Mouse (Mus musculus): ENCODE measurements around the gene Rgs6.

The Rgs6 gene

DNA sequence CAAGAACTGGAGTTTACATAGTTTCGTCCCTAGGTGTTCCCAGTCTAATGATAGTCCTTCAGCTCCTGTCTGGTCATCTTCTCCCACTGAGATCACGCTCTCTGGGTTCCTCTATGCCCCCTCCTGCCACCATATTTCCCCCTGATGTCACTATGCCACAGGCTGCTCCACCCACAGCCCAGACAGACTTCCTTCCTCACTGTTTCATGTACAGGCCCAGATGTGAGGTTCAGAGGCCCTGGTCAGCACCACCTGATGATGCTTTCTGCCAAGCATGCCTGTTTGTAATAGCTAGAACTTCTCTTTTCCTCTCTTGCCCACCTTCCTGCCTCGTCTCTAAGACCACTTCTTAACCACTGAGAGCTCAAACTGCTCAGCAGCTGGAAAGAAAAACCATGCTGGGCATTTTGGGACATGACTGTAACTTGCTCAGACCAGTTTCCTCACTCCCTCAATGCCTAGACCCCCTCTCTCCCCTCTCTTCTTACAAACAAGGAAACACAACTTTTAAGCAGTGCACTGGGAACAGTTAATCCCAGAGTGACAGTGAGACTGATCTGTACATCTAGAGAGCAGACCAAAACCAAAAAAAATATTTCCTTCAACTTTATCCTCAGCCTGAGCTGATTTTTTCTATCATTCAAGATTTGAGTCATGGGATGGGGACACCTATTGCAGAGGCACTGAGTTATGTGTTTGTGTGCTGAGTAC, 446.9 kb downstream of the Rgs6 start:
- DNase-seq (ENCODE audit: low spot score in 2 of 2), result no peak

GRCm38 (mm10) chr12:83037798-83038560, 449.9 kb downstream of the Rgs6 start:
- peak; percentile 84 to 87 for DNase-seq (ENCODE audit: low spot score in 2 of 2)

- no peak for DNase-seq (ENCODE audit: low spot score in 2 of 2)
Measured at GRCm38 (mm10) chr12:83038779-83039178, 450.7 kb downstream of the Rgs6 start.

GRCm38 (mm10) chr12:83039859-83040258, 451.8 kb downstream of the Rgs6 start:
- DNase-seq (ENCODE audit: low spot score in 2 of 2), result peak; percentile 57 to 67

DNA sequence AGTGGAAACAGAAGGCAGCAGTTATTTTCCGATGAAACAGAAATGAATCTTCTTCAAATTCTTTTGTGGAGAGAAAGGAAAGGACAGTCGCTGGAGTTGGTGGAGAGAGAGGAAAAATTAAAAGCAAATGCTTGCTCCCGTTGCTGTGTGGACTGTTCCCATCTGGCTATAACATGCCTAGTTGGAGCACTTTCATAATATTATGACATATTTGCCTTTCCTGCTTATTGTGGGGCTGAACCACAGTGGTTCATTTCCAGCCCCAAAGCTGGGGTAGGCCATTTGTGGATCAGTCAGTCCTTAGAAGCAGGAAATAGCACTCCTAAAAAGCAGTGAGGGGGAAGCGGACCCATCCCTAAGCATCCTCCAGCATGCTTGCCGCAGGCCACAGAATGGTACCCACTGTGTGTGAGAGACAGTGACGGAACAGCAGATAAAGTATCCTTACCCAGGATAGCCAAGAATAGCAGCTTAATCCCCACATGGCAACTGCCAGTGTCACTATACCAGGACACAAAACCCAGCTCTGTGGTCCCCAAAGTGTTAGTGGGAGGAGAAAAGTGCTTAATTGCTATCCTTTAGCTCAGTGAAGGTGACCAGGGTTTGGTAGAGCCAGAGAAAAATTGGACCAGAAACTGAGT, 456.0 kb downstream of the Rgs6 start:
- no peak for DNase-seq (ENCODE audit: low spot score in 2 of 2)

- peak; percentile 27 to 42 for DNase-seq (ENCODE audit: low spot score in 2 of 2)
Measured at GRCm38 (mm10) chr12:83044621-83044990, 456.5 kb downstream of the Rgs6 start.

GRCm38 (mm10) chr12:83045001-83045531, 457.0 kb downstream of the Rgs6 start:
- peak; percentile 44 to 54 for DNase-seq (ENCODE audit: low spot score in 2 of 2)

GRCm38 (mm10) chr12:83046734-83047133, 458.6 kb downstream of the Rgs6 start:
- DNase-seq (ENCODE audit: low spot score in 2 of 2), result peak in 1 of 2 experiments; percentile 42

GRCm38 (mm10) chr12:83047710-83048109, 459.6 kb downstream of the Rgs6 start:
- no peak for DNase-seq (ENCODE audit: low spot score in 2 of 2)

GRCm38 (mm10) chr12:83050514-83050913, 462.4 kb downstream of the Rgs6 start:
- DNase-seq (ENCODE audit: low spot score in 2 of 2), result no peak

DNA sequence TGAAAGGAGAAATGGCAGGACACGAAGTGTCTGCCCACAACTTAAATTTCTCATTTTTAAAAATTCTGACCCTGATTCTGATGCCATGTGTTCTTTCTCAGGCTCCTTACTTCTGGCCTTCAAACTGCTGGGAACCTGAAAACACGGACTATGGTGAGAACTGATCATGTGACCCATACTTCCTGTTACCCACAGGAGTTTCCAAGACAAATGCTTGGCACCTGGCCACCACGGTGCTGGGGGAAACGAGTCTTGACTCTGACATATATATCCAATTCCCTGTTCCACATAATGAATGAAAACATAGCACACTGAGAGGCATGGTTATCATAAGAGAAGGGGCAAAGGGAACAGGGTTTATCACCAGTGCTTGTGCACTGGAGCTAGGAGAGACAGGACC, 464.3 kb downstream of the Rgs6 start:
- no peak for DNase-seq (ENCODE audit: low spot score in 2 of 2)

DNA sequence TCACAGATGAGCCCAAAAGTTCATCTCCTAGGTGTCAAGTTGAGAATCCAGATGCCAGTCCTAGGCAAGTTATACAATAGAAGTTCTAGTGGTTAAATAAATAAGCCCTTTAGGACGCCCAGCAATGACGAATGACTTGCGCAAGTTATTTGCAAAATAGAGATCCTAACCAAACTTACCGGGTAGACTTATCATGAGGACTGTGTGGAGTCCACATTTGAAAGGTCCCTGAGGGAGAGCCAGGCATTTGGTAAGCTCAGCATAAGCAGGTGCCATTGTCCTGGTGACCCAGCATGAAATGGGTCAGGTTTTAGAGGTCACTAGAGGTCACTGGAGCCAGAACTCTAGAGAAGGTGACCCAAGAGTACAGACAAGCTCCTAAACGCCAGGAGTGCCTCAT, 467.6 kb downstream of the Rgs6 start:
- no peak for DNase-seq (ENCODE audit: low spot score in 2 of 2)

GRCm38 (mm10) chr12:83066426-83066825, 478.3 kb downstream of the Rgs6 start:
- no peak for DNase-seq (ENCODE audit: low spot score in 2 of 2)

GRCm38 (mm10) chr12:83070848-83071247, 482.8 kb downstream of the Rgs6 start:
- no peak for DNase-seq (ENCODE audit: low spot score in 2 of 2)

- no peak for DNase-seq (ENCODE audit: low spot score in 2 of 2)
Measured at GRCm38 (mm10) chr12:83072181-83072887, 484.2 kb downstream of the Rgs6 start.

GRCm38 (mm10) chr12:83072951-83073878, 485.1 kb downstream of the Rgs6 start:
- no peak for DNase-seq (ENCODE audit: low spot score in 2 of 2)

DNA sequence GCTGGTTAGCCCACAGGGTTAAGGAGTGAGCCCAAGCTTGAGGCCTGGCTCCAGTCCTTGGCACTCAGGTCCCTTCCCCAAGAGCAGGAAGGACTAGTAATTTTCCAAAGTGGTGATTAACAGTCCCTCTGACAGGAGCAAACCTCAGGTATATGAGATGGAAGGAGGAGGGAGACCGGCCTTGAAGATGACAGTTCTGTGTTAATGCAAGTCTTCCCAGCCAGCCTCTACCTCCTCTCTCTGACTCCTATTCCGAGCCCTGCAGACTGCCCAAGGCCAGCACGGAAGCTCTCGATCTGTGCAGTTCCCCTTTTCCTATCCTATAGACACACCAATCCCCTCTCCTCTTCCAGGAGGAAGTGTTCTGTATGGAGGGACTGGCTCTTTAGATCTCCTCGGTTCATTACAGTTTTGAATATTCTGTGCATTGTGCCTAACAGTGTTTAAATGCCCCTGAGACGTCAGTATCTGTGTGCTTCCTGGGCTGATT, 485.8 kb downstream of the Rgs6 start:
- no peak for DNase-seq (ENCODE audit: low spot score in 2 of 2)

DNA sequence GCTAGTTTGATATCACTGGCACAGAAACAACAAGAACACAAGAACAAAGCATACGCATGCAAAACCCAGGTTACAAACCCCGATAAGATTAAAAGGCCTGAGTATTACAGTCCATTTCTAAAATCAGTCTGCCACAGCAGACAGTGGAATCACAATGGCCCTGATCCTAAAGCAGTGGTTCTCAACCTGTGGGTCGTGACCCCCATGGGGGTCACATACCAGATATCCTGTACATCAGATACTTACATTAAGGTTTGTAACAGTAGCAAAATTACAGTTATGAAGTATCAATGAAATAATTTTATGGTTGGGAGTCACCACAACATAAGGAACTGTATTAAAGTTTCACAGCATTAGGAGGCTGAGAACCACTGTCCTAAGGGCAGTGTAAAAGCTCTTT, 488.1 kb downstream of the Rgs6 start:
- no peak for DNase-seq (ENCODE audit: low spot score in 2 of 2)

DNA sequence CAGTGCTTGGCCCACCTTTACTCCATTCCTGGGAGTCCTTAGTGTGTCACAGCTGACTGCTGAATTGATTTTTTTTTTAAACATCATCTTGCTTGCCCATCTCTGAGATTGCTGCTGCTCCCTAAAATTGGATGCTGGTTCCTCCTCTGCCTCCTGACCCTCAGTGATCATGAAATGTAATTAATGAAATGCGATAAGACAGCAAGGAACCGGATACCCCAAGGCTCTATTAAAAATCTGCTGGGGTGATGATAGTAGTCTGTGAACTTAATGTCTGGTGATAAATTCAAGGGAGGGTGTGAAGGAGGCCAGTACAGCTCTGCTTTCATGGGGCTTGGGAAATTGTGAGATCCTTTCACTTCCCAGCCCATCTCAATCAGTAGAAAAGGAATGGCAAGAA, 489.4 kb downstream of the Rgs6 start:
- DNase-seq (ENCODE audit: low spot score in 2 of 2), result no peak

DNA sequence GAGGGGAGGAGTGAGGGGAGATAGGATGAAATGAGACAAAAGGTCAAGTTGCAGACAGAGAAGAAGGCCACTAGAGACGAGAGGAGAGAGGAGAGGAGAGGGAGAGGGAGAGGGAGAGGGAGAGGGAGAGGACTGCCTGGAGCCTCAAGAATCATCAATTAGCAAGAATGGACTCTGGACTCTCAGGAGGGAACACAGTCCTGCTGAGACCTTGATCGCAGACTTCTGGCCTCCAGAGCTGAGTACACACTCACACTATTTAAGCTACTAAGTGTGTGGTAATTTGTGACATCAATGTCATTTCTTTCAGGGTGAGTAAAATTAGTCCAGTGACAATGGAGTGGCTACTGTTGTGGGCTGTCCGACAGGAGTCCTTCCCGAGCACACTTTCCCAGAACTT, 495.3 kb downstream of the Rgs6 start:
- no peak for DNase-seq (ENCODE audit: low spot score in 2 of 2)

DNA sequence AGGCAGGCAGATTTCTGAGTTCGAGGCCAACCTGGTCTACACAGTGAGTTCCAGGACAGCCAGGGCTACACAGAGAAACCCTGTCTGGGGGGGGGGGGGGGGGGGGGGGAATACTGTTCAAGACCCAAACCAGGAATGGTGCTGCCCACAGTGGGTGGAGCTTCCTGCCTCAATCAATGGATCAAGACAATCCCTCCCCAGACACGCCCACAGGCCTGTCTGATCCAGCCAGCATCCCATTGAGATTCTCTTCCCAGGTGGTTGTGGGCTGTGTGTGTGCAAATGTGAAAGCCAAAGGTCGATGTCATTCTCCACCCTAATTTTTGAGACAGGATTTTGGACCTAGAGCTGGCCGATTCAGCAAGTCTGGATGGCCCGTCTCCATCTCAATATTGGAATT, 496.5 kb downstream of the Rgs6 start:
- DNase-seq (ENCODE audit: low spot score in 2 of 2), result no peak

Data from right cerebral cortex, postnatal 10 days (tissue).